ENCODE assay signal across 13 mouse cellular contexts in the genomic region with DNA sequence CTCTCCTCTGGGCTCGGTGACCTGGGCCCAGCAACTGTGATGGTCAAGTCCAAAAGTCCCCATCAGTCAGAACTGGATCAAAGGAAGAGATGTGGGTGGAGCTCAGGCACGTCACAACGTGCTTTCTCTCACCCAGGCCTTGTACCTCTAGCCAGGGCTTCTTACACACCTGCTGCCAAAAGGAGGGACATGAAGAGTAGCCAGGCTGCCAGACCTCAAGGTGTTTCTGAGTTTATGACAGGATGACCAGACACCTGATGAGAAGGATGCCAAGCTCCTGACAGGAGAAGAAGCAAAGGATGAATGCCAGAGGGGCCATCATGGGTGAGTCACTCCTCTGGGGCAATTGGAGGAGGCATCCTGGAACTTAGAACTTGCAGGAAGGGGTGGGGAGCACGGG.
DNase-seq lines count a peak whose midpoint lies in the region; ATAC-seq lines count a peak whose summit lies in the region.
"Had no signal": no experiment of that assay in that cellular context is flagged by ENCODE, and none has a peak within 500 bp of the region (broad histone marks: within the 10 kb centered on the region; RNA-seq: fewer than 3 reads in every experiment).

No protein-coding gene starts in this region.

- H3K27me3 ChIP-seq in hindbrain, embryonic 10.5 days (ENCODE audit: insufficient read depth, poor library complexity, severe bottlenecking) = no peaks in the 10 kb centered on the region
- H3K27me3 ChIP-seq in hindbrain, embryonic 11.5 days (ENCODE audit: control insufficient read depth, insufficient read depth, low read length) = no peaks in the 10 kb centered on the region
- H3K27me3 ChIP-seq in lung, embryonic 15.5 days = no peaks in the 10 kb centered on the region; the same call in 1 of the 2 replicates

- H3K9ac ChIP-seq in hindbrain, embryonic 11.5 days (ENCODE audit: low read depth, low read length) = no peak overlapping the region
- no peak overlapping the region for H3K9ac ChIP-seq in lung, embryonic 15.5 days

- 72% methylated on average over 4 of the region's 4 CpGs for WGBS in hindbrain, embryonic 10.5 days
- WGBS in hindbrain, embryonic 11.5 days = 71% methylated on average over 4 of the region's 4 CpGs
- 45% methylated on average over 4 of the region's 4 CpGs for WGBS in lung, embryonic 15.5 days

- no peak overlapping the region for H3K4me2 ChIP-seq in hindbrain, embryonic 11.5 days (replicated peaks; ENCODE audit: low read depth, low read length)
- no peak overlapping the region for H3K4me2 ChIP-seq in lung, embryonic 15.5 days

- DNase-seq in CD4-positive, CD25-positive, alpha-beta regulatory T cell, adult 2 months (ENCODE audit: low read depth, low spot score) = peak; percentile 17
- no peak for DNase-seq in hindbrain, embryonic 10.5 days (ENCODE audit: low spot score)
- DNase-seq in hindbrain, embryonic 11.5 days (ENCODE audit: low spot score) = no peak
- no peak for DNase-seq in lung, postnatal 10 days
- peak; percentile 42 for DNase-seq in naive thymus-derived CD4-positive, alpha-beta T cell, adult 2 months (ENCODE audit: low read depth)
- DNase-seq in right cerebral cortex, postnatal 25 days = no peak
- DNase-seq: adrenal gland, postnatal 10 days; cerebellum, postnatal 10 days; liver; midbrain, embryonic 14.5 days had no signal

- peaks cover 24% of the 10 kb centered on the region; the same call in 1 of the 2 replicates for H3K4me1 ChIP-seq in hindbrain, embryonic 10.5 days (replicated peaks)
- no peaks in the 10 kb centered on the region for H3K4me1 ChIP-seq in hindbrain, embryonic 11.5 days (replicated peaks; ENCODE audit: control insufficient read depth, insufficient read depth, low read length)
- H3K4me1 ChIP-seq in lung, embryonic 15.5 days = peaks cover 46% of the 10 kb centered on the region

- H3K9me3 ChIP-seq in hindbrain, embryonic 10.5 days = no peaks in the 10 kb centered on the region
- no peaks in the 10 kb centered on the region for H3K9me3 ChIP-seq in hindbrain, embryonic 11.5 days (ENCODE audit: control insufficient read depth, low read length)
- H3K9me3 ChIP-seq in lung, embryonic 15.5 days = no peaks in the 10 kb centered on the region

- 0 out of 2 replicates have a peak overlapping the region, but pooled peaks have one; percentile 18 for H3K27ac ChIP-seq in hindbrain, embryonic 10.5 days
- H3K27ac ChIP-seq in hindbrain, embryonic 11.5 days (ENCODE audit: low read depth, low read length) = no peak overlapping the region
- H3K27ac ChIP-seq in lung, embryonic 15.5 days = peak overlapping the region; percentile 57; the same call in 1 of the 2 replicates

- no peak for ATAC-seq in CD4-positive, CD25-positive, alpha-beta regulatory T cell, adult 4 months
- ATAC-seq in hindbrain, embryonic 11.5 days (ENCODE audit: low FRiP score) = no peak
- ATAC-seq in lung, embryonic 15.5 days (ENCODE audit: borderline replicate concordance, extremely low read depth, low FRiP score, low TSS enrichment) = no peak
- ATAC-seq: hindbrain, embryonic 16.5 days had no signal

- no peak overlapping the region for H3K4me3 ChIP-seq in hindbrain, embryonic 10.5 days
- no peak overlapping the region for H3K4me3 ChIP-seq in hindbrain, embryonic 11.5 days (ENCODE audit: low read depth, low read length)
- no peak overlapping the region for H3K4me3 ChIP-seq in lung, embryonic 15.5 days

- H3K36me3 ChIP-seq in hindbrain, embryonic 10.5 days = no peaks in the 10 kb centered on the region
- H3K36me3 ChIP-seq in hindbrain, embryonic 11.5 days (ENCODE audit: control insufficient read depth, insufficient read depth, low read length) = no peaks in the 10 kb centered on the region
- H3K36me3 ChIP-seq in lung, embryonic 15.5 days = no peaks in the 10 kb centered on the region

Comparison
In these comparisons a context has a peak if more than half of its experiments do, and no peak if none do; other contexts are left out.
1. DNase-seq: peak in CD4-positive, CD25-positive, alpha-beta regulatory T cell, adult 2 months (single experiment) and naive thymus-derived CD4-positive, alpha-beta T cell, adult 2 months (single experiment); none in hindbrain, embryonic 10.5 days (single experiment), hindbrain, embryonic 11.5 days (single experiment), lung, postnatal 10 days (single experiment) and right cerebral cortex, postnatal 25 days (single experiment).